Mouse (Mus musculus) liver, postnatal 0 days (tissue): ENCODE measurements around the gene Cd300ld5.
"Not testable (repeated sequence)": the region's sequence is repeated elsewhere in the genome, so short reads cannot be mapped to it uniquely, and the experiment has no call there.

ENCODE experiments used
- CTCF ChIP-seq: sonication (generic); IDR thresholded peaks from 2 replicates; pipeline ENCODE4 v1.5.1; 2016; ENCODE audit warnings: antibody characterized with exemption, low read depth
- EP300 ChIP-seq: IDR thresholded peaks from 2 replicates; pipeline ENCODE4 v1.6.1; 2016; ENCODE audit warnings: antibody characterized with exemption, low read depth, mild to moderate bottlenecking

GRCm38 (mm10) chr11:115016093-115016492, 21.5 kb downstream of the Cd300ld5 start, which contains the start of gene Cd300ld2:
- not testable (repeated sequence) for TF ChIP-seq EP300, CTCF
